ENCODE assay signal across 9 mouse cellular contexts in genomic region chr13:73271336-73272242, GRCm38 (mm10). TPM values are rescaled to one million over a fixed set of nuclear protein-coding genes. Genes with fewer than 3 reads are reported as not detected.
DNase-seq lines count a peak whose midpoint lies in the region; ATAC-seq and TF ChIP-seq lines count a peak whose summit lies in the region.
"Had no signal": no experiment of that assay in that cellular context is flagged by ENCODE, and none has a peak within 500 bp of the region (broad histone marks: within the 10 kb centered on the region; RNA-seq: fewer than 3 reads in every experiment).

No protein-coding gene starts in this region.

- ATAC-seq in midbrain, embryonic 13.5 days, result peak; percentile 37; the same call in 1 of the 2 replicates

- no peak for TF ChIP-seq CTCF in gastrocnemius, adult 2 months (IDR thresholded peaks at IDR 0.05)
- no peak for TF ChIP-seq CTCF in brain, embryonic 14.5 days (IDR thresholded peaks at IDR 0.05; ENCODE audit: borderline replicate concordance, extremely low read depth, insufficient read depth, insufficient read length)
- no peak for TF ChIP-seq CTCF in layer of hippocampus, adult 2 months (conservative IDR thresholded peaks at IDR 0.05)

- DNase-seq in gastrocnemius, adult 2 months, result no peak
- no peak for DNase-seq in gastrocnemius, postnatal 25 days
- DNase-seq in brain, embryonic 14.5 days (ENCODE audit: low read depth), result peak; percentile 68
- peak; percentile 58 for DNase-seq in hindbrain, embryonic 10.5 days (ENCODE audit: low spot score)
- no peak for DNase-seq in left cerebral cortex, postnatal 25 days (ENCODE audit: low spot score in 2 of 2)
- DNase-seq in gastrocnemius, postnatal 4 days (ENCODE audit: low spot score in 2 of 2), result no peak
- DNase-seq in layer of hippocampus, adult 2 months (ENCODE audit: low spot score in 2 of 2), result no peak

- peaks cover 55% of the 10 kb centered on the region for H3K4me1 ChIP-seq in hindbrain, embryonic 10.5 days (replicated peaks)
- H3K4me1 ChIP-seq in midbrain, embryonic 13.5 days (replicated peaks), result peaks cover 34% of the 10 kb centered on the region

- intact Hi-C loops in gastrocnemius, adult 2 months (cut with DNase I), result no loop called here
- intact Hi-C loops in left cerebral cortex, postnatal 25 days (cut with DNase I), result no loop called here

- H3K9me3 ChIP-seq in hindbrain, embryonic 10.5 days, result no peaks in the 10 kb centered on the region
- no peaks in the 10 kb centered on the region for H3K9me3 ChIP-seq in midbrain, embryonic 13.5 days

- no peaks in the 10 kb centered on the region for H3K36me3 ChIP-seq in hindbrain, embryonic 10.5 days
- H3K36me3 ChIP-seq in midbrain, embryonic 13.5 days, result no peaks in the 10 kb centered on the region

- WGBS in hindbrain, embryonic 10.5 days, result under 1% methylated on average over 53 of the region's 53 CpGs
- WGBS in midbrain, embryonic 13.5 days, result under 1% methylated on average over 52 of the region's 53 CpGs

- no peak overlapping the region for H3K27ac ChIP-seq in gastrocnemius, adult 2 months
- H3K27ac ChIP-seq in hindbrain, embryonic 10.5 days, result no peak overlapping the region; the same call in 1 of the 2 replicates
- no peak overlapping the region for H3K27ac ChIP-seq in midbrain, embryonic 13.5 days
- no peak overlapping the region for H3K27ac ChIP-seq in layer of hippocampus, adult 2 months

- peak overlapping the region; percentile 40; the same call in 1 of the 2 replicates for H3K9ac ChIP-seq in midbrain, embryonic 13.5 days (replicated peaks)

- peaks cover 100% of the 10 kb centered on the region for H3K27me3 ChIP-seq in hindbrain, embryonic 10.5 days (ENCODE audit: insufficient read depth, poor library complexity, severe bottlenecking)
- H3K27me3 ChIP-seq in midbrain, embryonic 13.5 days, result peaks cover 100% of the 10 kb centered on the region

- H3K4me3 ChIP-seq in gastrocnemius, adult 2 months, result peak overlapping the region; percentile 48
- H3K4me3 ChIP-seq in hindbrain, embryonic 10.5 days, result peak overlapping the region; percentile 50
- peak overlapping the region; percentile 35 for H3K4me3 ChIP-seq in midbrain, embryonic 13.5 days (replicated peaks)
- no peak overlapping the region; the same call in 1 of the 2 replicates for H3K4me3 ChIP-seq in layer of hippocampus, adult 2 months

- no peak for TF ChIP-seq POLR2A in brain, embryonic 14.5 days (IDR thresholded peaks at IDR 0.05; ENCODE audit: borderline replicate concordance, extremely low read depth, insufficient read depth, insufficient read length, poor library complexity, severe bottlenecking)

- H3K4me2 ChIP-seq in midbrain, embryonic 13.5 days (replicated peaks), result peak overlapping the region; percentile 59

RNA-seq across cellular contexts. Expression of gene Irx4, which starts 11.3 kb away (rescaled TPM):
- total RNA-seq in gastrocnemius, adult 2 months (2021), result not detected
- total RNA-seq in gastrocnemius, postnatal 25 days (2021), result not detected
- polyA plus RNA-seq in brain, embryonic 14.5 days (2012; rRNA removed), result 0.90 and 4.7 TPM in 2 replicates
- polyA plus RNA-seq in hindbrain, embryonic 10.5 days (2016; fragmentation: Nextera tagmentation; extraction: Ambion mirVana), result 5.4 and 8.0 TPM in 2 replicates
- polyA plus RNA-seq in midbrain, embryonic 13.5 days (2015; fragmentation: Nextera tagmentation; extraction: Ambion mirVana), result 1.2 and 1.5 TPM in 2 replicates
- total RNA-seq in left cerebral cortex, postnatal 25 days (2021), result not detected
- total RNA-seq in gastrocnemius, postnatal 4 days (2021), result not detected
- not detected for total RNA-seq in layer of hippocampus, adult 2 months (2021)
- polyA plus RNA-seq: gonadal fat pad, adult 2 months had no signal

RNA-seq across cellular contexts. Expression of gene Mrpl36, which starts 56.7 kb away (rescaled TPM):
- 10 to 100 TPM; 36.5 to 47.4 TPM for total RNA-seq in gastrocnemius, adult 2 months (2021)
- total RNA-seq in gastrocnemius, postnatal 25 days (2021), result 10 to 100 TPM; 44.8 to 46.9 TPM
- polyA plus RNA-seq in brain, embryonic 14.5 days (2012; rRNA removed), result 58.7 and 91.7 TPM in 2 replicates
- 139 and 152 TPM in 2 replicates for polyA plus RNA-seq in hindbrain, embryonic 10.5 days (2016; fragmentation: Nextera tagmentation; extraction: Ambion mirVana)
- 96.1 and 101 TPM in 2 replicates for polyA plus RNA-seq in midbrain, embryonic 13.5 days (2015; fragmentation: Nextera tagmentation; extraction: Ambion mirVana)
- total RNA-seq in left cerebral cortex, postnatal 25 days (2021), result 10 to 100 TPM; 38.6 to 40.3 TPM
- total RNA-seq in gastrocnemius, postnatal 4 days (2021), result 10 to 100 TPM; 31.9 to 34.4 TPM
- total RNA-seq in layer of hippocampus, adult 2 months (2021), result 10 to 100 TPM; 34.3 to 40.8 TPM

RNA-seq across cellular contexts. Expression of gene Ndufs6, which starts 56.8 kb away (rescaled TPM):
- total RNA-seq in gastrocnemius, adult 2 months (2021), result 100 to 1,000 TPM; 406 to 531 TPM
- total RNA-seq in gastrocnemius, postnatal 25 days (2021), result 100 to 1,000 TPM; 429 to 436 TPM
- polyA plus RNA-seq in brain, embryonic 14.5 days (2012; rRNA removed), result 198 and 233 TPM in 2 replicates
- 401 and 402 TPM in 2 replicates for polyA plus RNA-seq in hindbrain, embryonic 10.5 days (2016; fragmentation: Nextera tagmentation; extraction: Ambion mirVana)
- polyA plus RNA-seq in midbrain, embryonic 13.5 days (2015; fragmentation: Nextera tagmentation; extraction: Ambion mirVana), result 362 and 373 TPM in 2 replicates
- total RNA-seq in left cerebral cortex, postnatal 25 days (2021), result 100 to 1,000 TPM; 182 to 189 TPM
- 100 to 1,000 TPM; 246 TPM for total RNA-seq in gastrocnemius, postnatal 4 days (2021)
- total RNA-seq in layer of hippocampus, adult 2 months (2021), result 100 to 1,000 TPM; 156 to 172 TPM

Comparison
In these comparisons a context has a peak if more than half of its experiments do, and no peak if none do; other contexts are left out.
1. DNase-seq: peak in brain, embryonic 14.5 days (single experiment) and hindbrain, embryonic 10.5 days (single experiment); none in gastrocnemius, adult 2 months (single experiment), gastrocnemius, postnatal 25 days (single experiment), left cerebral cortex, postnatal 25 days (0 of 2), gastrocnemius, postnatal 4 days (0 of 2) and layer of hippocampus, adult 2 months (0 of 2).